Mouse (Mus musculus): ENCODE measurements around the gene Grb14.

- TF ChIP-seq CHD1 (IDR thresholded peaks at IDR 0.05; ENCODE audit: low read depth, low read length) (no peak), CHD2 (IDR thresholded peaks at IDR 0.05; ENCODE audit: low read length) (no peak), CTCF (conservative IDR thresholded peaks at IDR 0.05 in 1 of 2, IDR thresholded peaks at IDR 0.05 in 1 of 2; ENCODE audit: low read depth in 2 of 2, low read length in 2 of 2) (no peak), POLR2A (IDR thresholded peaks at IDR 0.05; ENCODE audit: low read depth, low read length) (no peak), ZC3H11A (IDR thresholded peaks at IDR 0.05; ENCODE audit: low read depth, low read length) (no peak)
These were observed 14.7 kb downstream of the Grb14 start for GRCm38 (mm10) chr2:65010105-65010504.
